8 mouse cellular contexts compared by ENCODE assay signal in genomic region chr8:46470792-46471781, GRCm38 (mm10). TPM values are rescaled to one million over a fixed set of nuclear protein-coding genes. Genes with fewer than 3 reads are reported as not detected.
DNase-seq lines count a peak whose midpoint lies in the region; ATAC-seq and TF ChIP-seq lines count a peak whose summit lies in the region.

Acsl1 (plus strand) TSS chr8:46471037.

- TF ChIP-seq CTCF in liver, embryonic 14.5 days (IDR thresholded peaks at IDR 0.05; ENCODE audit: low read depth), result 0 out of 2 replicates have a peak, but pooled peaks have one; percentile 7
- TF ChIP-seq CTCF in testis, adult 2 months (IDR thresholded peaks at IDR 0.05; ENCODE audit: control insufficient read depth, insufficient read depth, insufficient replicate concordance, low read depth, low read length), result no peak

- H3K27me3 ChIP-seq in forebrain, embryonic 10.5 days (ENCODE audit: poor library complexity, severe bottlenecking), result peaks cover 17% of the 10 kb centered on the region
- H3K27me3 ChIP-seq in heart, embryonic 15.5 days, result no peaks in the 10 kb centered on the region
- no peaks in the 10 kb centered on the region for H3K27me3 ChIP-seq in liver, embryonic 14.5 days (ENCODE audit: control insufficient read depth, insufficient read depth, low read length)
- 0 out of 2 replicates have a peak, but pooled peaks cover 4% of the 10 kb centered on the region for H3K27me3 ChIP-seq in neural tube, embryonic 13.5 days
- no peaks in the 10 kb centered on the region for H3K27me3 ChIP-seq in testis, adult 2 months (ENCODE audit: control insufficient read depth, insufficient read depth, low read length)

- peak; percentile 86 for TF ChIP-seq POLR2A in testis, adult 2 months (IDR thresholded peaks at IDR 0.05; ENCODE audit: control insufficient read depth, low read depth, low read length)

- WGBS in forebrain, embryonic 10.5 days, result under 1% methylated on average over 95 of the region's 106 CpGs
- under 1% methylated on average over 86 of the region's 106 CpGs for WGBS in heart, embryonic 15.5 days
- under 1% methylated on average over 104 of the region's 106 CpGs for WGBS in liver, embryonic 14.5 days (ENCODE audit: insufficient replicate concordance)
- under 1% methylated on average over 99 of the region's 106 CpGs for WGBS in neural tube, embryonic 13.5 days

- no peaks in the 10 kb centered on the region for H3K36me3 ChIP-seq in forebrain, embryonic 10.5 days (replicated peaks)
- no peaks in the 10 kb centered on the region for H3K36me3 ChIP-seq in heart, embryonic 15.5 days
- no peaks in the 10 kb centered on the region for H3K36me3 ChIP-seq in liver, embryonic 14.5 days (replicated peaks; ENCODE audit: control insufficient read depth, insufficient read depth, low read depth)
- no peaks in the 10 kb centered on the region for H3K36me3 ChIP-seq in neural tube, embryonic 13.5 days
- no peaks in the 10 kb centered on the region for H3K36me3 ChIP-seq in testis, adult 2 months (ENCODE audit: control insufficient read depth, insufficient read depth, low read length)

- ATAC-seq in heart, embryonic 15.5 days (replicated peaks; ENCODE audit: insufficient number of reproducible peaks, insufficient read depth, low FRiP score, low read depth), result peak; percentile 96
- peak; percentile 88 for ATAC-seq in liver, embryonic 14.5 days (ENCODE audit: insufficient read depth)
- peak; percentile 98 for ATAC-seq in neural tube, embryonic 13.5 days (ENCODE audit: low read depth)

- H3K4me2 ChIP-seq in heart, embryonic 15.5 days, result peak within 1 kb of the TSS; percentile 90
- peak within 1 kb of the TSS; percentile 91 for H3K4me2 ChIP-seq in liver, embryonic 14.5 days (ENCODE audit: low read depth)
- peak within 1 kb of the TSS; percentile 74 for H3K4me2 ChIP-seq in neural tube, embryonic 13.5 days

- peak; percentile 96 to 98 for DNase-seq in CD8-positive naive resting alpha-beta T cell, adult 2 months (ENCODE audit: low read depth in 2 of 2, low spot score in 2 of 2)
- DNase-seq in c-Kit-negative CD71-positive TER-119-positive erythroid progenitor cells, embryonic 14.5 days (ENCODE audit: low read depth, low spot score), result peak; percentile 99
- no peak for DNase-seq in forebrain, embryonic 10.5 days (ENCODE audit: extremely low spot score, low spot score)
- DNase-seq in kidney, postnatal 25 days, result peak; percentile 100
- peak in 2 of 3 experiments; percentile 96 to 98 for DNase-seq in liver, embryonic 14.5 days (ENCODE audit: low read depth in 3 of 3, low spot score in 3 of 3)

- peaks cover 4% of the 10 kb centered on the region; the same call in 1 of the 2 replicates for H3K4me1 ChIP-seq in forebrain, embryonic 10.5 days
- peaks cover 14% of the 10 kb centered on the region for H3K4me1 ChIP-seq in heart, embryonic 15.5 days (replicated peaks)
- peaks cover 20 to 38% of the 10 kb centered on the region in 2 experiments for H3K4me1 ChIP-seq in liver, embryonic 14.5 days (replicated peaks; ENCODE audit: control insufficient read depth in 2 of 2, insufficient read depth in 2 of 2, low read length in 1 of 2)
- peaks cover 16% of the 10 kb centered on the region for H3K4me1 ChIP-seq in neural tube, embryonic 13.5 days (replicated peaks)
- H3K4me1 ChIP-seq in testis, adult 2 months (ENCODE audit: control insufficient read depth, insufficient read depth, low read length), result peaks cover 3% of the 10 kb centered on the region; the same call in 1 of the 2 replicates

- peak within 1 kb of the TSS; percentile 90 for H3K9ac ChIP-seq in heart, embryonic 15.5 days
- peak within 1 kb of the TSS; percentile 96 for H3K9ac ChIP-seq in liver, embryonic 14.5 days (replicated peaks)
- peak within 1 kb of the TSS; percentile 89 for H3K9ac ChIP-seq in neural tube, embryonic 13.5 days

- no peaks in the 10 kb centered on the region for H3K9me3 ChIP-seq in forebrain, embryonic 10.5 days
- H3K9me3 ChIP-seq in heart, embryonic 15.5 days (replicated peaks), result no peaks in the 10 kb centered on the region
- H3K9me3 ChIP-seq in liver, embryonic 14.5 days (ENCODE audit: control insufficient read depth, low read length), result no peaks in the 10 kb centered on the region
- no peaks in the 10 kb centered on the region for H3K9me3 ChIP-seq in neural tube, embryonic 13.5 days

- peak within 1 kb of the TSS; percentile 88 for H3K4me3 ChIP-seq in forebrain, embryonic 10.5 days
- H3K4me3 ChIP-seq in heart, embryonic 15.5 days, result peak within 1 kb of the TSS; percentile 84
- peak within 1 kb of the TSS; percentile 80 to 99 for H3K4me3 ChIP-seq in liver, embryonic 14.5 days (ENCODE audit: insufficient read depth in 1 of 2, low read depth in 2 of 2, low read length in 2 of 2)
- H3K4me3 ChIP-seq in neural tube, embryonic 13.5 days, result peak within 1 kb of the TSS; percentile 84
- H3K4me3 ChIP-seq in testis, adult 2 months (ENCODE audit: control insufficient read depth, low read depth, low read length), result peak within 1 kb of the TSS; percentile 90

- no peak for TF ChIP-seq EP300 in liver, embryonic 14.5 days (IDR thresholded peaks at IDR 0.05; ENCODE audit: low read depth)

- H3K27ac ChIP-seq in forebrain, embryonic 10.5 days, result peak within 1 kb of the TSS; percentile 82
- H3K27ac ChIP-seq in heart, embryonic 15.5 days, result peak within 1 kb of the TSS; percentile 93
- peak within 1 kb of the TSS; percentile 75 for H3K27ac ChIP-seq in liver, embryonic 14.5 days
- H3K27ac ChIP-seq in neural tube, embryonic 13.5 days (replicated peaks), result peak within 1 kb of the TSS; percentile 82
- peak within 1 kb of the TSS; percentile 76 for H3K27ac ChIP-seq in testis, adult 2 months (ENCODE audit: control insufficient read depth, insufficient read depth, low read depth, low read length)

RNA-seq across cellular contexts. Expression of gene Acsl1, which starts in this region (rescaled TPM):
- polyA plus RNA-seq in forebrain, embryonic 10.5 days (2016; fragmentation: Nextera tagmentation; extraction: Ambion mirVana), result 6.5 and 6.9 TPM in 2 replicates
- polyA plus RNA-seq in heart, embryonic 15.5 days (2015; fragmentation: Nextera tagmentation; extraction: Ambion mirVana), result 53.7 and 59.9 TPM in 2 replicates
- 27.5 and 39.4 TPM in 2 replicates for polyA plus RNA-seq in liver, embryonic 14.5 days (2012; rRNA removed)
- 64.2 and 73.7 TPM in 2 replicates for polyA plus RNA-seq in liver, embryonic 14.5 days (2014; fragmentation: Nextera tagmentation; extraction: Ambion mirVana)
- 13.2 and 17.7 TPM in 2 replicates for polyA plus RNA-seq in neural tube, embryonic 13.5 days (2015; fragmentation: Nextera tagmentation; extraction: Ambion mirVana)
- polyA plus RNA-seq in testis, adult 2 months (2012; rRNA removed), result 728 and 743 TPM in 2 replicates
